Mouse (Mus musculus): ENCODE results near the gene Slc38a10. TPM values are rescaled to one million over a fixed set of nuclear protein-coding genes. Genes with fewer than 3 reads are reported as not detected.

Gene Slc38a10
- total RNA-seq, 2 experiments from 2014 or later, result 132 to 147 TPM

GRCm38 (mm10) chr11:120064006-120064667 lies 87.0 kb downstream of the Slc38a10 start:
- DNase-seq (ENCODE audit: low spot score in 2 of 2), result no peak

DNA sequence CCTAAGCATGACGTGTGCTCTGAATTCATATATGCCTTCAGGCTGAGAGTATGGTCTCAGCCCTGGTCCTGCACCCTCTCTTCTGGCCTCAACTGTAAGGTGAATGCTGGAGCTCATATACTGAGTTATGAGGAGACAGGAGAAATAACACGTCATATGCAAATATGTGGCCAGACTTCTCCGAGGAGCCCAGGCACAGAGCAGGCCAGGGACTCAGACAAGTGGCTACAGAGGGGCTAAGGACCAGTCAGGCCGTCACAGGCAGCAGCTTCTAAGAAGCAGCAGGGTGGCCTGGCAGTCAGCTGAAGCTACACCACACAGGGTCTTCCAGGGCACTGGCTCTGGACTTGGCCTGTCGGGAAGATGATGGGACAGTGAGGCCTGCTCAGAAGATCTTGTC lies 87.8 kb downstream of the Slc38a10 start:
- no peak for DNase-seq (ENCODE audit: low spot score in 2 of 2)

- no peak for DNase-seq (ENCODE audit: low spot score in 2 of 2)
Observed at GRCm38 (mm10) chr11:120060634-120061033, 90.5 kb downstream of the Slc38a10 start.

DNA sequence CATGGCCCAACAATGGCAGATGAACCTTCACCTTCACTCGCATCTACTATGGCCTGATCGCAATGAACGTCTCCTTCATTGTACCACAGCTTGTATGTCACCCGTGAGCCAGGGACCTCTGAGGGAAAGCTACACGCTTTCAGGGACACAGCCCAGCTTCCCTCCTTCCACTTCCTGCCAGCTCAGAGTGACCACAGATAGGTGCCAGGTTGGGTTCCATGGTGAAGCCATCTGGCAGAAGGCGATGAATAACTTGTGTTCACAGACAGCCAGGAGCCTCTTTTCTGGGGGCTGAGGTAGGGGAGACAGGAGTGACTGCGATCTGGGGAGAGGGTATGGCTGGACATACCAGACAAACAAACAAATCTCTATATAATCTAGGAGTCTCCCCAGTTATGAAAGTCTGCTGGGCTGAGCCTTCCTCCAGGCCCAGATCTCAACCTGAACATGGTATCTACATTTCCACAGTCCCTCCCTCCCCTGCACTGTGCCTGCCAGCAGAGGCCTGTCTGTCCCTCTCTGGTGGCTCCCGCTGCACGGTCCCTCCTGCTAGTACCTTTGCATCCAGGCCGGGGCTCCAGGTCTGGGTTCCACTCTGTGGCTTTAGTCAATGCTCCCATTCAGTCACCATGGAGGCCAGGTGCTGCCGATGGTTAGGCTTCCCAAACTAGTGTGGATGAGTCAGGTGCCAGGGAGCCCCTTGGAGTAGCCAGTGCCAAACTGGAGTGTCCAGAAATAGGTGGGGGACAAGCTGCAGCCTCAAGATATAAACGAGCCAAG lies 95.0 kb downstream of the Slc38a10 start:
- DNase-seq (ENCODE audit: low spot score in 2 of 2), result no peak

Small RNAs within 50 kb of the gene (microRNA-seq; reads per million reads assigned to microRNA genes)
- gene Gm25948, result not detected

Other genes with a start within 250 kb of the Slc38a10 start
- gene Chmp6, start 237.9 kb downstream of the Slc38a10 start, total RNA-seq (2021), result 10 to 100 TPM; 51.4 to 54.3 TPM
- gene Baiap2, start 208.6 kb downstream of the Slc38a10 start, total RNA-seq (2021), result 10 to 100 TPM; 24.1 to 26.5 TPM
- 10 to 100 TPM; 30.1 to 30.9 TPM for gene Aatk, start 104.2 kb downstream of the Slc38a10 start, total RNA-seq (2021)
- gene Cep131, start 64.5 kb downstream of the Slc38a10 start, total RNA-seq (2021), result 100 to 1,000 TPM; 247 to 275 TPM
- gene Tepsin, start 52.6 kb downstream of the Slc38a10 start, total RNA-seq (2021), result 10 to 100 TPM; 14.8 to 16.9 TPM
- 10 to 100 TPM; 50.2 to 53.5 TPM for gene Ndufaf8, start 52.4 kb downstream of the Slc38a10 start, total RNA-seq (2021)
- 10 to 100 TPM; 25.3 to 26.7 TPM for gene Bahcc1, start 81.6 kb upstream of the Slc38a10 start, total RNA-seq (2021)
- gene Actg1, start 197.2 kb upstream of the Slc38a10 start, total RNA-seq (2021), result 1,000 to 10,000 TPM in 1 of 2 experiments, 100 to 1,000 TPM in 1; 949 to 1,134 TPM
- gene Fscn2, start 210.2 kb upstream of the Slc38a10 start, total RNA-seq (2021), result under 1 TPM; 0.39 to 0.51 TPM
- 10 to 100 TPM; 34.5 to 35.6 TPM for gene Faap100, start 227.4 kb upstream of the Slc38a10 start, total RNA-seq (2021)